18 mouse cellular contexts compared by ENCODE assay signal in genomic region chr2:35266251-35266905, GRCm38 (mm10). TPM values are rescaled to one million over a fixed set of nuclear protein-coding genes. Genes with fewer than 3 reads are reported as not detected.
A peak's percentile ranks its signal among the peaks of the same experiment; 100 is the strongest.
DNase-seq lines count a peak whose midpoint lies in the region; ATAC-seq and TF ChIP-seq lines count a peak whose summit lies in the region.
"Had no signal": no experiment of that assay in that cellular context is flagged by ENCODE, and none has a peak within 500 bp of the region (broad histone marks: within the 10 kb centered on the region; RNA-seq: fewer than 3 reads in every experiment).

No protein-coding gene starts in this region.

- H3K4me1 ChIP-seq in lung, embryonic 14.5 days (ENCODE audit: insufficient read depth) = peaks cover 14% of the 10 kb centered on the region
- peaks cover 18% of the 10 kb centered on the region for H3K4me1 ChIP-seq in lung, adult 2 months (ENCODE audit: control insufficient read depth, insufficient read depth, low read length)
- H3K4me1 ChIP-seq in intestine, embryonic 14.5 days (replicated peaks; ENCODE audit: control insufficient read depth, insufficient read depth, low read length) = peaks cover 52% of the 10 kb centered on the region
- H3K4me1 ChIP-seq in stomach, postnatal 0 days (replicated peaks; ENCODE audit: control insufficient read depth, insufficient read depth) = peaks cover 33% of the 10 kb centered on the region

- no peaks in the 10 kb centered on the region for H3K27me3 ChIP-seq in lung, embryonic 14.5 days (ENCODE audit: insufficient read depth, low read length)
- no peaks in the 10 kb centered on the region for H3K27me3 ChIP-seq in intestine, embryonic 14.5 days (replicated peaks; ENCODE audit: control insufficient read depth, insufficient read depth, low read length)
- no peaks in the 10 kb centered on the region for H3K27me3 ChIP-seq in stomach, postnatal 0 days (ENCODE audit: control insufficient read depth, insufficient read depth, low read length)
- H3K27me3 ChIP-seq: forebrain, embryonic 15.5 days; hindbrain, embryonic 12.5 days; megakaryocyte, embryonic 14.5 days had no signal

- H3K9ac ChIP-seq in lung, embryonic 14.5 days = no peak overlapping the region
- H3K9ac ChIP-seq in intestine, embryonic 14.5 days (ENCODE audit: low read length) = no peak overlapping the region
- peak overlapping the region; percentile 38; the same call in 1 of the 2 replicates for H3K9ac ChIP-seq in stomach, postnatal 0 days (ENCODE audit: low read length)
- H3K9ac ChIP-seq: forebrain, embryonic 15.5 days; hindbrain, embryonic 12.5 days; limb, embryonic 12.5 days; liver, embryonic 14.5 days had no signal

- WGBS in lung, embryonic 14.5 days = 65% methylated on average over 9 of the region's 9 CpGs
- 70% methylated on average over 9 of the region's 9 CpGs for WGBS in lung, adult 2 months
- WGBS in intestine, embryonic 14.5 days = 69% methylated on average over 9 of the region's 9 CpGs
- WGBS in stomach, postnatal 0 days = 60% methylated on average over 9 of the region's 9 CpGs

- H3K4me2 ChIP-seq in lung, embryonic 14.5 days = no peak overlapping the region
- no peak overlapping the region for H3K4me2 ChIP-seq in intestine, embryonic 14.5 days (ENCODE audit: low read length)
- H3K4me2 ChIP-seq in stomach, postnatal 0 days (replicated peaks; ENCODE audit: low read depth) = no peak overlapping the region
- H3K4me2 ChIP-seq: forebrain, embryonic 15.5 days; hindbrain, embryonic 12.5 days had no signal

- TF ChIP-seq POLR2A in lung, adult 2 months (IDR thresholded peaks at IDR 0.05; ENCODE audit: borderline replicate concordance, extremely low read depth, low read depth, low read length) = no peak

- no peaks in the 10 kb centered on the region for H3K9me3 ChIP-seq in lung, embryonic 14.5 days (ENCODE audit: low read depth, low read length)
- no peaks in the 10 kb centered on the region for H3K9me3 ChIP-seq in intestine, embryonic 14.5 days (ENCODE audit: control insufficient read depth, low read length)
- H3K9me3 ChIP-seq in stomach, postnatal 0 days (ENCODE audit: control insufficient read depth, low read length) = no peaks in the 10 kb centered on the region
- H3K9me3 ChIP-seq: forebrain, embryonic 15.5 days; hindbrain, embryonic 12.5 days; limb, embryonic 12.5 days; megakaryocyte, embryonic 14.5 days had no signal

- H3K27ac ChIP-seq in lung, embryonic 14.5 days (ENCODE audit: low read depth) = peak overlapping the region; percentile 88
- H3K27ac ChIP-seq in intestine, embryonic 14.5 days (ENCODE audit: low read depth) = peak overlapping the region; percentile 67; the same call in 1 of the 2 replicates
- peak overlapping the region; percentile 95 for H3K27ac ChIP-seq in stomach, postnatal 0 days (replicated peaks)
- H3K27ac ChIP-seq: forebrain, embryonic 15.5 days; heart, adult 2 months; hindbrain, embryonic 12.5 days; liver, embryonic 14.5 days had no signal

- no peaks in the 10 kb centered on the region for H3K36me3 ChIP-seq in lung, embryonic 14.5 days (ENCODE audit: insufficient read depth)
- no peaks in the 10 kb centered on the region for H3K36me3 ChIP-seq in intestine, embryonic 14.5 days (ENCODE audit: control insufficient read depth, insufficient read depth, low read length)
- H3K36me3 ChIP-seq in stomach, postnatal 0 days (ENCODE audit: control insufficient read depth, insufficient read depth, low read length) = no peaks in the 10 kb centered on the region
- H3K36me3 ChIP-seq: forebrain, embryonic 15.5 days; hindbrain, embryonic 12.5 days; limb, embryonic 12.5 days had no signal

- H3K4me3 ChIP-seq in lung, embryonic 14.5 days (ENCODE audit: low read depth, low read length) = no peak overlapping the region
- H3K4me3 ChIP-seq in lung, adult 2 months (replicated peaks; ENCODE audit: extremely low read depth, low read depth, low read length) = no peak overlapping the region
- no peak overlapping the region for H3K4me3 ChIP-seq in intestine, embryonic 14.5 days (ENCODE audit: low read depth, low read length)
- no peak overlapping the region for H3K4me3 ChIP-seq in stomach, postnatal 0 days (ENCODE audit: low read depth, low read length)
- H3K4me3 ChIP-seq: forebrain, embryonic 15.5 days; hindbrain, embryonic 12.5 days; limb, embryonic 12.5 days; megakaryocyte, embryonic 14.5 days had no signal

- TF ChIP-seq CTCF in lung, embryonic 14.5 days (IDR thresholded peaks at IDR 0.05; ENCODE audit: low read depth) = no peak
- TF ChIP-seq CTCF in lung, adult 2 months (IDR thresholded peaks at IDR 0.05; ENCODE audit: insufficient read depth, low read length) = no peak
- no peak for TF ChIP-seq CTCF in stomach, postnatal 0 days (IDR thresholded peaks at IDR 0.05; ENCODE audit: low read depth)

- TF ChIP-seq EP300 in stomach, postnatal 0 days (optimal IDR thresholded peaks at IDR 0.05) = no peak

- DNase-seq in lung, embryonic 14.5 days = no peak
- DNase-seq in lung, adult 2 months = no peak
- no peak for DNase-seq in intestine, embryonic 14.5 days (ENCODE audit: low spot score)
- peak; percentile 64 for DNase-seq in lung, postnatal 10 days
- peak; percentile 75 for DNase-seq in stomach, postnatal 0 days (ENCODE audit: low spot score)
- no peak for DNase-seq in right cerebral cortex, postnatal 14 days
- DNase-seq in layer of hippocampus, adult 11-12 months (ENCODE audit: low spot score) = no peak
- DNase-seq: adrenal gland, postnatal 36 days; cerebellum, adult 8-10 months; gastrocnemius, postnatal 10 days; heart, adult 2 months; heart, postnatal 10 days; layer of hippocampus, adult 9-11 months had no signal

- ATAC-seq in lung, embryonic 14.5 days (ENCODE audit: insufficient read depth) = peak; percentile 11; the same call in 1 of the 2 replicates
- ATAC-seq in intestine, embryonic 14.5 days (replicated peaks; ENCODE audit: low FRiP score, low TSS enrichment, low read depth) = 0 out of 2 replicates have a peak, but pooled peaks have one; percentile 26
- peak; percentile 64 for ATAC-seq in stomach, postnatal 0 days (ENCODE audit: low FRiP score, low TSS enrichment)
- ATAC-seq: forebrain, embryonic 15.5 days had no signal

RNA-seq across cellular contexts. Expression of gene Gsn, which starts 10.2 kb away (rescaled TPM):
- polyA plus RNA-seq in lung, embryonic 14.5 days (2014; fragmentation: Nextera tagmentation; extraction: Ambion mirVana) = 95.9 and 112 TPM in 2 replicates
- 2,994 and 3,301 TPM in 2 replicates for polyA plus RNA-seq in lung, adult 2 months (2012; rRNA removed)
- 190 and 194 TPM in 2 replicates for polyA plus RNA-seq in intestine, embryonic 14.5 days (2014; fragmentation: Nextera tagmentation; extraction: Ambion mirVana)
- 398 and 433 TPM in 2 replicates for polyA plus RNA-seq in stomach, postnatal 0 days (2015; fragmentation: Nextera tagmentation; extraction: Ambion mirVana)

Comparison
In these comparisons a context has a peak if more than half of its experiments do, and no peak if none do; other contexts are left out.
1. DNase-seq: peak in lung, postnatal 10 days (single experiment) and stomach, postnatal 0 days (single experiment); none in lung, embryonic 14.5 days (single experiment), lung, adult 2 months (single experiment), intestine, embryonic 14.5 days (single experiment), right cerebral cortex, postnatal 14 days (single experiment) and layer of hippocampus, adult 11-12 months (single experiment).
2. ATAC-seq: peak in every context shown above with its lines; median percentile 64 in stomach, postnatal 0 days; 26 in intestine, embryonic 14.5 days; 11 in lung, embryonic 14.5 days.
3. Peak in every context shown above with its lines, with median percentiles within 50 percentile points of each other: H3K27ac ChIP-seq.